Mouse (Mus musculus): Measurements from ENCODE around the gene G3bp2. TPM values are rescaled to one million over a fixed set of nuclear protein-coding genes. Genes with fewer than 3 reads are reported as not detected.
A peak's percentile ranks its signal among the peaks of the same experiment; 100 is the strongest.

G3bp2 gene
- polyA plus RNA-seq, 1 experiment from 2014 or later = 50.1 TPM

DNA sequence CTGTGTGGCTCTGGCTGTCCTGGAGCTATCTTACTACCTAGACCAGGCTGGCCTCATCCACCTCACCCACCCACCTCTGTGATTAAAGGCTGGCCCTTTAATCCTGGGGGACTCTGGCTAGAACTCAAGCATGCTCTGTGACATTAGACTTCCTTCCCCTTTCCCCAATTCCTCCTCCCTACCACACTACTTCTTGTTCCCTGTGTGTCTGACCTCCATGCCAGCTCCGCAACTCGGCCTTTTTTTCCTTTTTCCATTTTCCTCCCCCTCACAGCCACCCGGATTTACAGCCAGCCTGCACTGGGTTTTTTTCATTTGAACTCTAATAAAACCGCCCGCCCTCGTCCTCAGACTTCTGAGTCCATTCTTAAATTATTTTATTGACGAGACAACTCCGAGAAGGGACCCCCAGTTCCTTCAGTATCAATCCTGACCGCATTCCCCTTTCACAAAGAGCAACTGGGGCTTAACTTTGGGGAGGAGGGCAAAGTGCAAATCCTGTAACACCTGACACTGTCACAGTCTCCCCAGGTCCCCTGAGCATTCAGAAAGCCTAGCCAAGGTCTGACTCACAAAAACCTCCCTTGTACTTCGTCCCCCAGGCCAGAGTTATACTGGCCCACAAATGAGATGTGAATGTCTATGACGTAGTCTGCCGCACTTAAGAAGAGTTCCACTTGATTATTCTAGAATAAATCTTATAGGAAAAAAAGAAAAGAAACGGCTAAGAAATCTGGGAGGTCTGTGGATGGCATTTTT lies 15.0 kb upstream of the G3bp2 start:
- Histone ChIP-seq H3K27me3 (no peaks in the 10 kb centered on the region), H3K9me3 (replicated peaks) (no peaks in the 10 kb centered on the region), H3K4me2 (peak overlapping the region; percentile 2), H3K9ac (no peak overlapping the region), H3K27ac (replicated peaks) (no peak overlapping the region), H3K4me3 (replicated peaks) (no peak overlapping the region), H3K36me3 (replicated peaks) (no peaks in the 10 kb centered on the region), H3K4me1 (replicated peaks) (peaks cover 11% of the 10 kb centered on the region)
- 0 out of 2 replicates have a peak, but pooled peaks have one; percentile 57 for ATAC-seq (ENCODE audit: insufficient read depth)
- 43% methylated on average over 13 of the region's 13 CpGs for WGBS (ENCODE audit: insufficient replicate concordance)

DNA sequence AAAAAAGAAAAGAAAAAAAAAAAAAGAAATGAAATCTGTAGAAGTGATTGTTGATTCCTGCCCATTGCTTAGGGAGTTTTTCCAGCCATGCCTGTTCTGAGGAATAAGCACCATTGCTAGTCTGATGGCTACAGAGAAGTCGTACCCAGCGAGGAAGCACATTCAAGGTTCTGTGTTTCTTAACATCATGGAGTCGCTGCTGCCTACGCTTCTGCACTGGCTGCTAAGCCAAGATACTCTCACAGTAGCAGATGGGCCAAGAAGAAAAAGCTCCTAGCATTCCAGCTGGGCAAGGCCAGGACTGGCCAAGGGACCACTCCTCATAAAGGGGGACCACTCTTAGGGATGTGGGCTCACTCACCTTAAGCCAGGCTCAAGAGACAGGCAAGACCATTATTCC lies 14.3 kb upstream of the G3bp2 start:
- no peaks in the 10 kb centered on the region for H3K9me3 ChIP-seq (replicated peaks)
- no peak overlapping the region for H3K27ac ChIP-seq (replicated peaks)
- no peak overlapping the region for H3K4me3 ChIP-seq (replicated peaks)
- no peak for ATAC-seq (ENCODE audit: insufficient read depth)
- H3K4me1 ChIP-seq (replicated peaks) = peaks cover 15% of the 10 kb centered on the region
- 76% methylated on average over 4 of the region's 4 CpGs for WGBS (ENCODE audit: insufficient replicate concordance)
- no peaks in the 10 kb centered on the region for H3K27me3 ChIP-seq
- H3K4me2 ChIP-seq = no peak overlapping the region
- H3K36me3 ChIP-seq (replicated peaks) = no peaks in the 10 kb centered on the region
- no peak overlapping the region for H3K9ac ChIP-seq

DNA sequence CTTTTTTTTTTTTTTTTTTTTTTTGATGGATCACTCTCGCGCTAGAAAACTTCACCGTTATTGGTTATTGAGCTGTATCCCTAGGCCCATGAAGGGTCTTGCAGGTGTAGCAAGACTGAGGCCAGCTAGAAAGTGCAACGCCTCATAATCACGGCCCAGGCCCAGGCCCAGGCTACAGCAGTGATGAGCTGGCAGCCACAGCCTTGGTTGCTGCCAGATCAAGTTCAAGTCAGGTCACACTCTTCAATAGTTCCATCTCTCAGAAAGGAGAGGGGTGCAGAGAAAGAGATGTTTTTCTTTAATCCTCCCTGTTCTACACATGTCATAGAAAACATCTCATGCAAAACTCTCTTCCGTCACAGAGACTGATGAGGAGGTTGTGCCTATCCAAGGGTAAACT lies 13.3 kb upstream of the G3bp2 start:
- Histone ChIP-seq H3K36me3 (replicated peaks) (no peaks in the 10 kb centered on the region), H3K9me3 (replicated peaks) (no peaks in the 10 kb centered on the region), H3K4me3 (replicated peaks) (no peak overlapping the region), H3K9ac (no peak overlapping the region), H3K27me3 (no peaks in the 10 kb centered on the region), H3K4me2 (no peak overlapping the region), H3K27ac (replicated peaks) (no peak overlapping the region), H3K4me1 (replicated peaks) (peaks cover 15% of the 10 kb centered on the region)
- 83% methylated on average over 6 of the region's 6 CpGs for WGBS (ENCODE audit: insufficient replicate concordance)
- no peak for ATAC-seq (ENCODE audit: insufficient read depth)

DNA sequence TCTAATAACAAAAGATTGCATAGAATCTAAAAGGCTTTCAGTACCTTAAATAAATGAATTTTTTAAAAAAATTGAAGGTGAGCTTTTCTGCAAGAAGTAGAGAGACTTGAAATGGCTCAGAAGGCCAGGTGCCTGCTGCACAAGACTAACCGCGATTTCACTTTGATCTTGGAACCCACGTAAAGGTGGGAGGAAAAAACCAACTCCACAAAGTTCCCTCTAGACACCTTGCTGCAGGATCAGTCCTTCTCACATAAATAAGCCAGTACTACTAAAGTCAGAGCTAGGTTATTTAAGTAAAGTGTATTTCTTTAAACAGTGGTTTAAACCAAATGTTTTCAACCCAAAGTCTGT lies 10.5 kb upstream of the G3bp2 start:
- H3K9me3 ChIP-seq (replicated peaks) = no peaks in the 10 kb centered on the region
- no peaks in the 10 kb centered on the region for H3K27me3 ChIP-seq
- 69% methylated on average over 3 of the region's 3 CpGs for WGBS (ENCODE audit: insufficient replicate concordance)
- no peak overlapping the region for H3K27ac ChIP-seq (replicated peaks)
- no peak overlapping the region for H3K4me2 ChIP-seq
- no peak for ATAC-seq (ENCODE audit: insufficient read depth)
- H3K4me3 ChIP-seq (replicated peaks) = no peak overlapping the region
- H3K4me1 ChIP-seq (replicated peaks) = peaks cover 15% of the 10 kb centered on the region
- no peak overlapping the region for H3K9ac ChIP-seq
- no peaks in the 10 kb centered on the region for H3K36me3 ChIP-seq (replicated peaks)

DNA sequence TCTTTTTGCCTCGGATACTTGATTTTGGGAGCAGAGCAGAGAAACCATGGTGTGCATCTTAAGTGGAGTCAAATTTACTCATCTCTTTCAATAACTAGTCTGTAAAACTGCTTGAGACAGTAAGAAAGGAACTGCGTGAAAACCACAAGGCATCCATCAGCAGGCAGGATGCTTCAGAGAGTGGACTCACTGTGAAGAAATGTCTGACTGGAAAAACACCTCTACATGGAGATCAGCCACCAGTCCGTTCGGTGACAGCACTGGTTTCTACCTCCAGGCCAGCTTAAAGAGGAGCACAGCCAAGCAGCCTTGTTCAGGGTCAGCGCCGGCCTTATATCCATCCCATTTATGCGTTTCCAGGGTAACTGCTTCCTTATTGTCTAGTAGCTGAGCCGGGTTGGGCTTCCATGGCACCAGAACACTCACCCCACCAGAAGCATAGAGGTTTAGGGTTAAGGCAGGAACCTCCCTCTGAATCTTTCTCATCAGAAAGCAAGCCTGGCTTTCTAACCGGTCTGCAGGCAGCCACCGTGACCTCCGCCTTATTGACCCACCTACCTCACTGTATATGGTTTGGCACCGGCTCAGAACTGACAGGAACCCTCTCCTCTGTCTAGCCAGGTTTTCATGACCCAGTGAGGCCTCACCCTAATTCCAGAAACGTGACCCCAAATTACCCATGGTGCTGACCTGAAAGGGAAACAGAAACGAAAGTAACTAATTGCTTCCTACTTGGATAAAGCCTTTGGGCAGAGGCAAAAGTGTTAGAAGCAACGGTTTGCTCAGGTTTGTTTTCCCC lies 9.9 kb upstream of the G3bp2 start:
- WGBS (ENCODE audit: insufficient replicate concordance) = 56% methylated on average over 15 of the region's 15 CpGs

DNA sequence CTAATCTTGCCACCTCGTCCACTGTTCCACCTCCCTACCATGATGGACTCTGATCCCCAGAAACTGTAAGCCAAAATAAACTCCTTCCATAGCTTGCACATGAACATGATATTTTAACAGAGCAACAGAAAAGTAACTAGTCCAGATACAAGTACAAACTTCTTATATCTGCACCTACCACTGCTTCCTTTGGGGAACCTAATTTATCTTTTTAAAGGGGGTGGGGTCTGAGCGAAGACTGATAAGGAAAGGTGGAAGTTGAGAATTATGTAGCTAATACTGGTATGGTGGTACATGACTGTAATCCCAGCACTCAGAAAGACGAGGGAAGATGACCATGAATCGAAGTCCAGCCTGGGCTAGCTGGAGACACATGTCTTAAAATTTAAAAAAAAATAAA lies 4.0 kb upstream of the G3bp2 start:
- ATAC-seq (ENCODE audit: insufficient read depth) = no peak
- H3K27me3 ChIP-seq = no peaks in the 10 kb centered on the region
- H3K27ac ChIP-seq (replicated peaks) = no peak overlapping the region
- H3K4me1 ChIP-seq (replicated peaks) = peaks cover 14% of the 10 kb centered on the region
- no peaks in the 10 kb centered on the region for H3K36me3 ChIP-seq (replicated peaks)
- WGBS (ENCODE audit: insufficient replicate concordance) = 69% methylated on average over 4 of the region's 4 CpGs
- H3K4me3 ChIP-seq (replicated peaks) = no peak overlapping the region
- H3K9ac ChIP-seq = no peak overlapping the region
- no peak overlapping the region for H3K4me2 ChIP-seq
- H3K9me3 ChIP-seq (replicated peaks) = no peaks in the 10 kb centered on the region

More for the DNA sequence above, 9.9 kb upstream of the G3bp2 start:
- Histone ChIP-seq H3K27ac (replicated peaks) (no peak overlapping the region), H3K9me3 (replicated peaks) (no peaks in the 10 kb centered on the region), H3K36me3 (replicated peaks) (no peaks in the 10 kb centered on the region), H3K4me2 (no peak overlapping the region), H3K9ac (no peak overlapping the region), H3K4me3 (replicated peaks) (no peak overlapping the region), H3K4me1 (replicated peaks) (peaks cover 13% of the 10 kb centered on the region), H3K27me3 (no peaks in the 10 kb centered on the region)
- ATAC-seq (ENCODE audit: insufficient read depth) = 0 out of 2 replicates have a peak, but pooled peaks have one; percentile 31

DNA sequence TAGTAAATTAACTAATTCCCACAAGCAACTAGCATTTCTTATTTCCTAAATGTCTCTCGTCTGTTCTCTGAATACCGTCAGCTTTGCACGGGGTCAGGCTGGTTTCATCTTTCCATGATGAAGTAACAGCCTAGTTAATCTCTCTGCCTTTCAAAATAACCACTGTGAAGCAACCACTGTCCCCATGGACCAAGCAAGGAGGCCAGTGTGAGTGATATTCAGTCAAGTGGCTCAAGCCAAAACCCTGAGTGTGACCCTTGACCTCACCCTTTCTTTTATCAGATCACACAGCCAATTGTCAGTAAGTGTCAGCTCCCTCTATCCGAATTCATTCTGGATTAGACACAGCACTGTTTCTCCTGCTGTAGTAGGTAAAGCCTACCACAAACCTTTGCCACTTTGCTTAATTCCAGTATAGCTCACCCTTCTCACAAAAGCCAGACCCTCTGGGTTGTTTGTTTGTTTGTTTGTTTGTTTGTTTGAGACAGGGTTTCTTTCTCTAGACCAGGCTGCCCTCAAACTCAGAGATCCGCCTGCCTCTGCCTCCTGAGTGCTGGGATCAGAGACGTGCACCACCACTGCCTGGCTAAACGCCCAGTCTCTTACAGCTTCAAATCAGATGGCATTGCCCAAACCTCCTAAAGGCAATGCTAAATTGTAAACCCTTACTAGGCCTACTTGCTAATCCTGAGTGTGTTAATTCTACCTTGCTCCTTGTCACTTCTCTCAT lies 2.5 kb upstream of the G3bp2 start:
- no peak for ATAC-seq (ENCODE audit: insufficient read depth)
- Histone ChIP-seq H3K4me2 (no peak overlapping the region), H3K36me3 (replicated peaks) (no peaks in the 10 kb centered on the region), H3K27ac (replicated peaks) (no peak overlapping the region), H3K4me3 (replicated peaks) (no peak overlapping the region), H3K4me1 (replicated peaks) (peaks cover 29% of the 10 kb centered on the region), H3K27me3 (no peaks in the 10 kb centered on the region), H3K9me3 (replicated peaks) (no peaks in the 10 kb centered on the region), H3K9ac (no peak overlapping the region)
- WGBS (ENCODE audit: insufficient replicate concordance) = 71% methylated on average over 7 of the region's 7 CpGs

DNA sequence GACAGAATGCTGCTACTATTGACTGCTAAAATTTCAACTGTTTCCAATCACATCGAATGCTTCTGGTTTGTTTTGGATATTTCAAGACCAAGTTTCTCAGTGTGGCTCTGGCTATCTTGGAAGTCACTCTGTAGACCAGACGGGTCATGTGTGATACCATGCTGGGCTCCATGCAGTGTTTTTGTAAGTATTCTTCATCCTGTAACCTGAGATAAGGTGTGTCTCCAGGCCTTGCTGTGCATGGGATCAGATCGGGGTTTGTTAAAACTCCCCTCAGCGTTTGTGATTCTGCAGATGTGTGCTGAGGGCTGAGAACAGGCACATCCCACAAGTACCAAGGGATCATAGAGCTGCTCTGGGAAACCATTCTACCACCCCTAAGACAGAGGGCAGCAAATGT lies 1.7 kb upstream of the G3bp2 start:
- Histone ChIP-seq H3K27ac (replicated peaks) (no peak overlapping the region), H3K9ac (no peak overlapping the region), H3K4me3 (replicated peaks) (no peak overlapping the region), H3K4me2 (no peak overlapping the region), H3K9me3 (replicated peaks) (no peaks in the 10 kb centered on the region), H3K27me3 (no peaks in the 10 kb centered on the region), H3K36me3 (replicated peaks) (no peaks in the 10 kb centered on the region), H3K4me1 (replicated peaks) (peaks cover 37% of the 10 kb centered on the region)
- ATAC-seq (ENCODE audit: insufficient read depth) = no peak
- WGBS (ENCODE audit: insufficient replicate concordance) = 40% methylated on average over 4 of the region's 4 CpGs

DNA sequence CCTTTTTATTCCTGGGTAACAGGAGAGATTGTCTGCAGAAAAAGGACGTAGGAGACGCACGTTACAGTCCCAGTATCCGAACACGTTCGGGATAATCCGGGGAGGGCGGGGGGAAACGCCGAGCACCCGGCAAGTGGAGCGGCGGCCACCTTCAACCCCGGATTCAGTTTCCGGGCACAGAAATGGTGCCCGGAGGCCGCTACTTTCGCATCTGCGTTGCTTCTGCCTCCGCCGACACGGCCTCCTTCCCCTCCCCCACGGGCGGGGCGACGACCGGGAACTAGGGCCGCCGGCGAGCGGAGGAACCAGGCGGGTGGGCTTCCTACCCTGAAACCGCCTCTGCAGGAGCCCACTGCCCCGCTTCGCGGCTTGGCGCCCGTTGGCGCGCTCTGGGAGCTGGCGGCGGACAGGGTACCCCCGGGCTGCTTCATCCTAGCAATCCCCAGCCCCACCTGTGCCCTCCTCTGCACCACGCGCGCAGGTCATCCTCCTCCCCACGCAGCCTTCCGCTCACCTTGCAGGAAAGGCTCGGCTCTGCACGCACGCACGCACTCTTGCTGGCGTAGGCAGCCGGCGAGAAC lies 608 bp downstream of the G3bp2 start:
- peak overlapping the region; percentile 89 for H3K4me3 ChIP-seq (replicated peaks)
- ATAC-seq (ENCODE audit: insufficient read depth) = peak; percentile 56
- no peaks in the 10 kb centered on the region for H3K36me3 ChIP-seq (replicated peaks)
- peak overlapping the region; percentile 79 for H3K9ac ChIP-seq
- H3K4me2 ChIP-seq = peak overlapping the region; percentile 99
- peaks cover 55% of the 10 kb centered on the region for H3K4me1 ChIP-seq (replicated peaks)
- H3K27me3 ChIP-seq = no peaks in the 10 kb centered on the region
- no peaks in the 10 kb centered on the region for H3K9me3 ChIP-seq (replicated peaks)
- WGBS (ENCODE audit: insufficient replicate concordance) = under 1% methylated on average over 55 of the region's 55 CpGs
- peak overlapping the region; percentile 92 for H3K27ac ChIP-seq (replicated peaks)

DNA sequence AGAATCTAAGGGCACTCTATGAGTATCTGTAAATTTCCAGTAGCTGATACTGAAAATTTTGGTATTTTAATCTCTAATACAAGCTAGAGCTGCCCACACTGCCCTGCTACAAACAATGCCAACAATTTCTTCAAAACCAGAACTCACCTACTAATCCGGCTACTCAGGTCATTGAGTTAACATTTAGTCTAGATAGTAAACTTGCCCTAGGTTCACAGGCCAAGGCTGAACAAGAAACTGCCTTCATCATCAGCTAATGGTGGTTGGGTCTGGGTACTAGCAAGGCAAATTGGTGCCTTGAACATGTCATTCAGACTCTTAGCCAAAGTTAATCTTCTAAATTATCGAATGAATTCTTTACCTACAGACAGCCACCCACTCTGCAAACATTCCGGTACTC lies 2.2 kb downstream of the G3bp2 start:
- WGBS (ENCODE audit: insufficient replicate concordance) = 58% methylated on average over 3 of the region's 3 CpGs
- H3K9ac ChIP-seq = no peak overlapping the region
- no peak for ATAC-seq (ENCODE audit: insufficient read depth)
- no peaks in the 10 kb centered on the region for H3K9me3 ChIP-seq (replicated peaks)
- H3K27ac ChIP-seq (replicated peaks) = peak overlapping the region; percentile 41; the same call in 1 of the 2 replicates
- H3K36me3 ChIP-seq (replicated peaks) = no peaks in the 10 kb centered on the region
- peak overlapping the region; percentile 99 for H3K4me2 ChIP-seq
- H3K4me1 ChIP-seq (replicated peaks) = peaks cover 57% of the 10 kb centered on the region
- peak overlapping the region; percentile 89 for H3K4me3 ChIP-seq (replicated peaks)
- H3K27me3 ChIP-seq = no peaks in the 10 kb centered on the region

DNA sequence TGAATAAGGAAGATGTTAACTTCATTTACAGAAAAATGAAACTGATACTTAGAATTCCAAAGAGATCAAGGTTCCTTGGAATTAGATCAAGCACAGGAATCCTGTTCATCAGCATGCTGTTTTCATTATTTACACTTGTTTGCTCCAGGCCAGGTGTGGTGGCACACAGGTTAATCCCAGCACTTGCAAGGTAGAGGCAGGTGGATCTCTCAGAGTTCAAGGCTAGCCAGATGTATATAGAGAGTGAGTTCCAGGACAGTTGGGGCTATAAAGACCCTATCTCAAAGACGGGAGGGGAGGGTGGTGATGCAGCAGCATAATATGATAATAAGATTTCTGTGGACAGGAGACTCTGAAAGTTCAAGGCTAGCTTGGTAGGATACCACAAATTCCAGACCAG lies 3.1 kb downstream of the G3bp2 start:
- Histone ChIP-seq H3K4me1 (replicated peaks) (peaks cover 60% of the 10 kb centered on the region), H3K4me3 (replicated peaks) (no peak overlapping the region), H3K4me2 (no peak overlapping the region), H3K9ac (no peak overlapping the region), H3K9me3 (replicated peaks) (no peaks in the 10 kb centered on the region), H3K36me3 (replicated peaks) (no peaks in the 10 kb centered on the region), H3K27ac (replicated peaks) (no peak overlapping the region), H3K27me3 (no peaks in the 10 kb centered on the region)
- 23% methylated on average over 1 of the region's 1 CpGs for WGBS (ENCODE audit: insufficient replicate concordance)
- ATAC-seq (ENCODE audit: insufficient read depth) = no peak

Measured in liver, embryonic 15.5 days (tissue).